Mouse (Mus musculus) heart, adult 2 months (tissue): ENCODE data around the gene Wdr91.

Experiments
- CTCF ChIP-seq: fragments of 200-600 bp; IDR thresholded peaks from 2 replicates; pipeline ENCODE4 v1.8.1; 2022; ENCODE audit warnings: antibody characterized with exemption, mild to moderate bottlenecking, moderate library complexity
- POLR2A ChIP-seq: fragments of 200-500 bp; IDR thresholded peaks from 2 replicates; pipeline ENCODE4 v1.6.1; 2011; ENCODE audit warnings: mild to moderate bottlenecking, low read depth, low read length, control low read depth; ENCODE audit not compliant: insufficient read depth

DNA sequence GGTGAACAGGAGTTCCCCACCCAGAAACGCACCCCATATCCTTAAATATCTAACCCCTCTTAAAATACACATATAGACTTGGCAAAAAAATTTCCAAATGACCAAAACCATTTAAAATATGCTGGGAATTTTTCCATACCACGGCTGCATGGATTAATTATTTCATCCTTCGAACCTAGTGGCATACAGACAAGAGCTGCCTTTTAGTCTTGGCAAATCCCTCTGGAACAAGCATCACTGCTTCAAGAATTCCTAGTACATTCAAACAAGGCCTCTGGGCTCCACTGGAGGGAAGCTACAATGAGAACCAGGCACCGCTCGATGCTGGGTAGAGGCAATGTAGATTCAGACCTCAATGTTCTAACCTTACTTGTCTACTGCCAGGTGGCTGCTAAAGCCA is 40.0 kb downstream of the Wdr91 start:
- TF ChIP-seq CTCF (no peak), POLR2A (no peak)
